Mouse (Mus musculus) G1E (cell line): ENCODE data around the gene Zdhhc3. TPM values are rescaled to one million over a fixed set of nuclear protein-coding genes. Genes with fewer than 3 reads are reported as not detected.

Source experiments
- ATAC-seq: 2 replicates; pipeline ENCODE4 v1.8.0; 2016; ENCODE audit warnings: mild to moderate bottlenecking; ENCODE audit not compliant: insufficient number of reproducible peaks, poor library complexity, low FRiP score, severe bottlenecking; ENCODE audit errors: extremely low read depth
- DNase-seq: peaks from one replicate; pipeline ENCODE4 v3.0.0; 2012; ENCODE audit warnings: low spot score
- H3K27me3 ChIP-seq: 2 replicates; pipeline ENCODE4 v1.6.1; 2012; ENCODE audit warnings: mild to moderate bottlenecking, low read length, inconsistent platforms; ENCODE audit not compliant: insufficient read depth
- H3K36me3 ChIP-seq: replicated peaks from 2 replicates; pipeline ENCODE3; 2012; ENCODE audit warnings: mild to moderate bottlenecking, inconsistent platforms
- H3K4me1 ChIP-seq: 2 replicates; pipeline ENCODE4 v1.6.1; 2012; ENCODE audit warnings: low read depth, low read length, inconsistent platforms, mixed read lengths; ENCODE audit not compliant: insufficient read depth
- H3K4me3 ChIP-seq: 2 replicates; pipeline ENCODE4 v1.5.1; 2012; ENCODE audit warnings: low read depth, mild to moderate bottlenecking, inconsistent platforms, low read length, moderate library complexity, mixed read lengths
- H3K9me3 ChIP-seq: replicated peaks from 2 replicates; pipeline ENCODE4 v1.6.1; 2012; ENCODE audit warnings: inconsistent platforms
- CTCF ChIP-seq: IDR thresholded peaks from 2 replicates; pipeline ENCODE4 v1.5.1; 2012; ENCODE audit warnings: low read depth, low read length, inconsistent platforms, mixed read lengths
- GATA1 ChIP-seq: IDR thresholded peaks from 2 replicates; pipeline ENCODE4 v1.6.1; 2012; ENCODE audit warnings: borderline replicate concordance, low read length, inconsistent platforms, mixed read lengths
- GATA2 ChIP-seq: IDR thresholded peaks from 2 replicates; pipeline ENCODE4 v1.6.1; 2012; ENCODE audit warnings: low read depth, low read length, inconsistent platforms, borderline replicate concordance
- POLR2AphosphoS5 ChIP-seq: IDR thresholded peaks from 2 replicates; pipeline ENCODE4 v1.6.1; 2012; ENCODE audit warnings: low read depth, low read length, inconsistent platforms; ENCODE audit not compliant: insufficient replicate concordance
- TAL1 ChIP-seq: conservative IDR thresholded peaks from 2 replicates; pipeline ENCODE4 v1.6.1; 2012; ENCODE audit warnings: low read depth, low read length, inconsistent platforms, mixed read lengths
- polyA plus RNA-seq: library from polyadenylated mRNA; stranded (reverse); fragments of >175 nt; gene quantifications from 2 replicates; pipeline ENCODE4 v1.2.3, GENCODE M21; 2012
- total RNA-seq, 2 experiments: library from RNA; stranded (forward) in 1 of 2; stranded (reverse) in 1 of 2; fragments of 200-1000 nt in 1 of 2; fragments of >200 nt in 1 of 2; fragmentation: Nextera tagmentation in 1 of 2; gene quantifications; 2 replicates each; pipeline ENCODE4 v1.2.3; 2014 to 2017

Gene Zdhhc3
- total and polyA plus RNA-seq, 3 experiments, result 34.3 to 91.1 (median 55.5) TPM

- peaks cover 96% of the 10 kb centered on the region for H3K36me3 ChIP-seq
- TF ChIP-seq TAL1, result no peak
- no peak for TF ChIP-seq GATA2
- no peak for TF ChIP-seq GATA1
- TF ChIP-seq CTCF, result no peak
- no peak for TF ChIP-seq POLR2AphosphoS5
- ATAC-seq, result no peak
Measured at GRCm38 (mm10) chr9:123123017-123123416, 10.0 kb upstream of the Zdhhc3 start.

GRCm38 (mm10) chr9:123115566-123115965 is 2.6 kb upstream of the Zdhhc3 start:
- peaks cover 45% of the 10 kb centered on the region for H3K4me1 ChIP-seq
- TF ChIP-seq TAL1 (no peak), CTCF (no peak), GATA2 (no peak), POLR2AphosphoS5 (no peak), GATA1 (no peak)
- peaks cover 64% of the 10 kb centered on the region for H3K36me3 ChIP-seq
- no peak for ATAC-seq
- no peak for DNase-seq
- H3K9me3 ChIP-seq, result no peaks in the 10 kb centered on the region
- H3K4me3 ChIP-seq, result no peak overlapping the region
- H3K27me3 ChIP-seq, result no peaks in the 10 kb centered on the region

More at GRCm38 (mm10) chr9:123123017-123123416, 10.0 kb upstream of the Zdhhc3 start:
- Histone ChIP-seq H3K4me3 (no peak overlapping the region), H3K4me1 (peaks cover 23% of the 10 kb centered on the region), H3K9me3 (no peaks in the 10 kb centered on the region), H3K27me3 (no peaks in the 10 kb centered on the region)
- no peak for DNase-seq

GRCm38 (mm10) chr9:123113931-123114330 is 926 bp upstream of the Zdhhc3 start:
- Histone ChIP-seq H3K9me3 (no peaks in the 10 kb centered on the region), H3K36me3 (peaks cover 64% of the 10 kb centered on the region), H3K4me3 (peak overlapping the region; percentile 94), H3K4me1 (peaks cover 53% of the 10 kb centered on the region), H3K27me3 (no peaks in the 10 kb centered on the region)
- TF ChIP-seq POLR2AphosphoS5, result no peak
- no peak for TF ChIP-seq CTCF
- no peak for TF ChIP-seq TAL1
- no peak for DNase-seq
- ATAC-seq, result no peak

- Histone ChIP-seq H3K4me3 (peak overlapping the region; percentile 94), H3K9me3 (no peaks in the 10 kb centered on the region), H3K27me3 (no peaks in the 10 kb centered on the region), H3K4me1 (peaks cover 55% of the 10 kb centered on the region), H3K36me3 (peaks cover 62% of the 10 kb centered on the region)
- no peak for TF ChIP-seq GATA2
- no peak for TF ChIP-seq CTCF
- TF ChIP-seq TAL1, result no peak
- TF ChIP-seq POLR2AphosphoS5, result no peak
- no peak for ATAC-seq
- DNase-seq, result no peak
Measured at GRCm38 (mm10) chr9:123111751-123112221, 1.2 kb downstream of the Zdhhc3 start.

GRCm38 (mm10) chr9:123109188-123109587 is 3.8 kb downstream of the Zdhhc3 start:
- DNase-seq (no peak), ATAC-seq (no peak)
- TF ChIP-seq TAL1 (no peak), CTCF (no peak), POLR2AphosphoS5 (no peak), GATA1 (no peak)
- H3K4me3 ChIP-seq, result no peak overlapping the region
- peaks cover 40% of the 10 kb centered on the region for H3K4me1 ChIP-seq
- H3K36me3 ChIP-seq, result peaks cover 66% of the 10 kb centered on the region
- H3K9me3 ChIP-seq, result no peaks in the 10 kb centered on the region
- H3K27me3 ChIP-seq, result no peaks in the 10 kb centered on the region

GRCm38 (mm10) chr9:123107186-123107585 is 5.8 kb downstream of the Zdhhc3 start:
- TF ChIP-seq GATA1 (no peak), TAL1 (no peak)
- H3K4me1 ChIP-seq, result peaks cover 27% of the 10 kb centered on the region
- no peaks in the 10 kb centered on the region for H3K9me3 ChIP-seq
- peaks cover 86% of the 10 kb centered on the region for H3K36me3 ChIP-seq
- no peaks in the 10 kb centered on the region for H3K27me3 ChIP-seq
- DNase-seq (no peak), ATAC-seq (peak; percentile 99)
- H3K4me3 ChIP-seq, result no peak overlapping the region

GRCm38 (mm10) chr9:123104362-123104761 is 8.6 kb downstream of the Zdhhc3 start:
- DNase-seq, result no peak
- ATAC-seq, result no peak
- TF ChIP-seq POLR2AphosphoS5 (no peak), GATA2 (no peak), GATA1 (no peak)
- H3K4me3 ChIP-seq, result no peak overlapping the region
- H3K36me3 ChIP-seq, result peaks cover 91% of the 10 kb centered on the region
- no peaks in the 10 kb centered on the region for H3K9me3 ChIP-seq
- H3K27me3 ChIP-seq, result no peaks in the 10 kb centered on the region
- peaks cover 12% of the 10 kb centered on the region for H3K4me1 ChIP-seq
